Mouse (Mus musculus) cerebellum, adult 9-10 months (tissue): ENCODE measurements around the gene Thbd.

Source experiments
- DNase-seq: peaks from one replicate; pipeline ENCODE4 v3.0.0; 2022

Gene Thbd

DNA sequence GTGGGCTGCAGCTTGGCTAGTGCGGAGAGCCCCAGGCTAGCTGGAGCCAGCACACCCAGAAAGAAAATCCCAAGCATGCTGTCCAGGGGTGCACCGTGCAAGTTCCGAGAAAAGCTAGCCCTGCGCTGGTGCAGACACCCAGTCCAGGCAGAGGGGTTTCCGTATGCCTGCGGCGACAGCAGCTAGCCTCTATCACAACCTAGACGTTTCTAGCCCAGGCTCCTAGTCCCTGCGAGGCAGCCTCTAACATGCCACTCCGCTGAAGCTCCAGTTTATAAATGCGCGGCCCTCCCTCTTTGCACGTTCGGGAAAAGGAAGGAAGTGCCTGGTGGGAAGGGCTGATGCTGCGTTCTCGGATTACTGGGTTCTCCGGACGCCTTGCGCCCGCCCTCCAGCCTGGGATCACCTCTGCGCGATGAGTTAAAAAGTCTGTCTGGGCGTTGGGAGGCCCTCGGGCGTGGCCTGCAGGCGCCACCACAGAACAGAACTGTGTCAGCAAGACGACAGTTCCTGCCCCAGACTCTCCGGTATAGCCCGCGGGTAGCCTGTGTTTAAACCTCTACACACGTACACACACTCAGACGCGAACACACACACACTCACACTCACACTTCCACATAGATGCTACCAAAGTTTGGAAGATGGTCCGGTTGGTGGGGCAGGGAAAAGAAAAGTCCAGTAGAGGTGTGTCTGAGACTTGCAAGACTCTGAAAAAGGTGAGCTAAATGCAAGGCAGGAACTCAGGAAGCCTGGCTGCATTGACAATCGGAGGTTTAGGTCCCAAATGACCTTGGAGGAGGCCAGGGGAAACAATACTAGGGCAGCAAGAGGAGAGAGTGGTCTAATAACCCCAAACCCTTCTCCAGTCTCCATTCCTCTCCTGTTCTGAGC is at the start of gene Thbd:
Gene Thbd, minus strand, starts transcription at position 319 of the 891 bp plus-strand sequence.
- DNase-seq, result no peak

DNA sequence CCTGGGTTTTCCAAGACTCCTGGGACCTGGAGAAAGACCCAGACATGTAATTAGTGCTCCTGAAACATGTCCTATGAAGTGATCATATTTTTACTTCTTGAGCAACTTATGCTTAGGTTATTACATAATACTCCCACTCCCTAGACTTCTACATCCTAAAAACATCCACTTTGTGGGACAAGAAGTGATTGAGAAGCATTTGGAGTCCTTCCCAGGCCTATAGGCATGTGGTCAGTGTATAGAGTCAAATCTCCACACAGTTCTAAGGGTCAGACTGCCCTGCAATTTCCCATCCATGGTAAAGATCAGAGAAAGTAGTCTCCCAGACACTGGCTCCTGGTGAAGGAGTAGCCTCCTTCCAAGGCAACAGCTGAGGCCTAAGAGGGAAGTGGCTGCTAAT is 47.4 kb upstream of the Thbd start:
- DNase-seq, result no peak

DNA sequence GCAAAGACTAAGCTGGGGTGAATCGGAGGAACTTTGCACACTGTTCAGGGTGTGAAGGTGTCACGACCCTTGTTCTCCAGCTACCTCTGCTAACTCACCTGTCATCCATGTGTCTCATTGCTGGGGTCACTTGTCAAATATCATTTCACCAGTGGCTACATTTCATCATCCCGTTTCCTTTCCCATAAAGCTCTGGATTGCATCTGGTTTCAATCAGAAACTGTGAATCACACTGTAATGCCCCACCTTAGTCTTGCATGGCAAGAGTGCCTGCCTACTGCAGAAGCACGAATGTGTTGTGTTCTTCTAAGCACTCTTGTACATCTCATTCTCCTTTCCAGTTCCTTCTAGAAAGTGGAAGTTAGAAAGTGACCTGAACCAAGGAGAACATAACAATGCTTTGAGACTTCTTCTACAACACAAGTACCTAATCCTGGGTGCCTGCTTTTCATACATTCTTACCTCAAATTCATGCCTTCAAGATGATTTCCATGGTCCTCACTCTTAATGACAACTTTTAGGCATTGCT is 46.1 kb upstream of the Thbd start:
- no peak for DNase-seq

DNA sequence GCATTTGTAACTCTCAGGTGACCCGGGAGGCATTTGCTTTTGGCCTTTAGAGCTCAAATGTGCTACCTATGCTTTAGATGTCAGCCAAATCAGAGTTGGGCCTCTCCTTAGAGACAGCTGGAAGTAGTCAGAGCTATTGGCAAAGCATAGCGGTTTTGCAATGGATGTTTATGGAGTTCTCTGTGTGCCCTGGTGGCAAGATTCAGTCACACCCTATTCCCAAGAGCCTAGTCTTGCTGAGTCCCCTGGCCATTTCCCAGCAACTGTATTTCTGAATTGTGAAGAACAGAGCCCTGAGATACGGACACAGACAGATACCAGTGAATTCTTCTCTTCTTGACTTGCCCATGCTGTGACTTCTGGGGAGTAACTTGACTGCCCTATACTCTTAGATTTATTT is 45.1 kb upstream of the Thbd start:
- no peak for DNase-seq

DNA sequence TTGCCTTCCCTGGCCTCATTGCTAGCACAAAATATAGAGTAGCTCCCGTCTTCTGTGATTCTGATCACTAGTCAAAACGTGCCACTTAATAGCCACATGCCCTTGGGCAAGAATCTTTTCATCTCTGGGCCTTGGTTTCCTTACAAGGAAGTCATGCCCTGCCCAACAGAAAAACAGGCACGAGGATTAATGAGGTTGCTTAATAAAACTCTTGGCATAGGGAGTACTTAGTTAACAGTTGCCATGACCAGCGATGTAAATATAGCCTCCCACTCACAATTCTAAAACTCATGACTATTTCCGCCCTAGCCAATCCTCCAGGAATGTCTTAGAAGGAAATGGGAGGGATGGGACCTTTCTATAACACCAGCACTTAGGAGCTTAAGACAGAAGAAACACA is 43.5 kb upstream of the Thbd start:
- no peak for DNase-seq

DNA sequence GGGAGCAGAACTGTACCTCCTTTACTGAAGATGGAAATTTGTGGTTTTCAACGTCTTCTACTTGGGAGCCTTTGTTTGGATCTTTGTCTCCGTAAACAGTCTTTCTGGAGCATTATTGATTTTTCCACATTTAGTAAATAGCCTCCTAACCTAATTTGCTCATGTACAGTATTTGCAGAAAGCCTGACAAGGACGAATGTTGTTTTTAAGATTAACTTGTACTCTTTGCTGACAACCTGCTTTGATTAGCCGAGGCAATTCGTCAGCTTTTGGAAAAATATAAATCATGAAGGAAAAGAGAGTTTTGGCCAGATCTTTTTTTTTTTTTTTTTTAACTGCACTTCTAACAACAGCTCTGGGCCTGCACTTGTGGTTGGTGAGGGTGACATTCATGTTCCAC is 42.6 kb upstream of the Thbd start:
- no peak for DNase-seq

DNA sequence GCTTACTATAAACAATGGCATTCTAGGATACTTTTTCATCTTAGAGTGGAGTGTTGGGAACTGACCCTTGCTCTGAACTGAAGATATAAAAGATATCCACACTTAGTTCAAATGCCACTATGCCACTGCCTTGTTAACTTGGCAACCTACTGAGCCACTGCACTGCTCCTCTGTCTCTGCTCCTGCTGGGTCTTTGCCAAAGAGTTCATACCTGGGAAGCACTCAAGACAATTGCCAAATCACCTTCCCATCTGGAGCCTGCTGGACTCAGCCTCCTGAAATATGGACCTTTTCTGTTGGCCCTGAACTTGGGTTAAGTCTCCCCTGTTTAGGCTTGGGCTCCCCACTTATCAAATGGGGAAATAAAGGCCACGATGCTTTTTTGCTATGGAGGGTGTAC is 41.7 kb upstream of the Thbd start:
- no peak for DNase-seq

DNA sequence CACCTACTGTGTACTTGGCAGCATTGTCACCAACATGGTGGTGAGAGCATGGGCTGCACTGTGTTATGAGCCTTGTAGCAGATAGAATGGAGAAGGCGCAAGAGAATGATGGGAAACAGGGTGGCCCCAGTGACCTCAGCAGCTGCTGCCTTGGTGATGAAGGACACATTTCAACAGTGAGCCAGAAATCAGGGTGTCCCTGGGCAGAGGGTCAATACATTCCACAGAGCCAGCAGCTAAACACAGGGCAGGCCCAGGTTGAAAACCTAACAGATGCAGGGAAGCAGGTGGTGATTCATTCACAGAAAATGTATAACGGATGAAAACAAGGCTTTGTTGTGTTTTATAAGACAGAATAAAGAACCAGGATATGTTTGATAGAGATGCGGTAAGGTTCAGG is 38.5 kb upstream of the Thbd start:
- DNase-seq, result no peak

DNA sequence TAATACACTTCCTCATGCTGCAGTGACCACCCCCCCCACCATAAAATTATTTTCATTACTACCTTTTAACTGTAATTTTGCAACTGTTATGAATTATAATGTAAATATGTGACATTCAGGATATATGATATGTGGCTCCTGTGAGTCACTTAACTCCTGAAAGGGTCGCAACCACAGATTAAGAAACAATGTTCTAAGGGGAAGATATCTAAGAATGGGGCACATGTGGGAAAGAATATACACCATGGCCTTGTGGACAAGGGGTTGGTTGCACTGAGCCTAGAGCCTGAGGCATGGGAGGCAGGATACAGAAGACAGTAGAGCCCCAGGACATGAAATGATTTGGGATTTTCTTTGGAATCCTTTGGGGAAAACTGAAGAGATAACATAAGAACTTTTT is 37.6 kb upstream of the Thbd start:
- no peak for DNase-seq

DNA sequence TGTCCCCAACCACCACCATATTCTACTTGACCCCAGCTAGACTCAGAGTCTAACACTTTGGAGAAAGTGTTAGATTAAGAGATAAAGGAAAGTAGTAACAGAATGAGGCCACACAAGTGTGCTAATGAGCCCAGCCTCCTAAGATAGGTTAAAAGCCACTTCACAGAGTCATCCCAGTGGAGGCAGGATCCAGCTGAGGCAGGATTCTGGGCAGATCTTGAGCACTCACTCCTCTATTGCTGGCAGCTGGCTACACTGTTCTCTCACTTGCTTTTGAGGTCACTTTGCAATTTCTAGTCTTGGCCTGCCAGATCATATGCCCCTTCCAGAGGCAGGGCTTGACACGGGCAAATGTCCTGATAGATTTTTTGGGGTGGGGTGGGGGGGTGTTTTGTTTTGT is 36.5 kb upstream of the Thbd start:
- DNase-seq, result no peak

DNA sequence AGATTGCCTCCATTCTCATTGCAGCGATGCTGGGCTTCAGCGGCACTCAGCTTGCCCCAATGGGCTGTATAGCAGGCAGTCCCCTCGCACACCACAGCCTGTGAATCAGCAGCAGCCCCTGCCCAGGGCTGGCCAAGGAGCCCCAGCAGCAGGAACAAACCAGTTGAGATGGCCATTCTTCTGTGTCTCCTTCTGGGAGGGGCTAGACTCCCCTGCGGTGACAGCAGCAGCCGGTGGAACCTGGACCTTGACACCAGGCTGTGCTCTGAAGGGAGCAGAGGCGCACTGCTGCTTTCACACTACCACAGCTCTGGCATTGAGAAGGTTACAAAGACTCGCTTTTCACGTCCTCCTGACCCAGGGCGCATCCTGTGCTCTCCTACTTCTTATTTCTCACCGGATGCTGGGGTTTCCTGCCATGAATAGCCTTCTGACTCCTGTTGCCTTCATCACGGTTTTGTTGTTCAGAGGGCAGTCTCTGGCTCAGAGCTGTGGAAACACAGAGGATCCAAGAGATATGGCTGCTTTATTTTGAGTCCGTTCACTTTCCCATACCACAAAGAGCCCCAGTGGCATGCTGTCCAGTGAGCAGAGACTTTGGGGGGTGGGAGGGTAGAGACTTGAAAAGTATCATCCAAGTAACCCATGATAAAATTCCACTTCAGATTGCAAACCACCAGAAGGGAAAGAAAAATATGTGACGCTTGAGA is 35.4 kb upstream of the Thbd start, which contains the start of gene Cd93:
Gene Cd93, minus strand, starts transcription at position 315 of the 710 bp plus-strand sequence.
- DNase-seq, result no peak

DNA sequence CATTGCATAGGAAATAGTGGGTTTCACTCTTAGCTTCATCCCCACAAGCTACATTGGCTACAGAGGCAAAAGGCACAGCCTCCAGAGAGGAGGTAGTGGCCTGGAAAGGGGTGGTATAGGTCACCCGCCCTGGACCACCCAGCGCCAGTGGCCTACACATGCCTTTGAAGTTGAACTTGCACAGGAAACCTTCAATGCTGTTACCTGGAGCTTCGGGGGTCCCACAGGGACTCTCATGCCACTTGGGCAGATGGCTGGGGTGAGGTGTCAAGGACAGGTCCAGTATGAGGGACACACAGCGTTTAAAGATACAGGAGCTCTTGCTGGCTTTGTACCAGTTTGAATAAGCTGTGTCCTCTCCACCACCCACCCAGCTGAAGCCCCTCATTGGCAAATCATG is 34.7 kb upstream of the Thbd start:
- DNase-seq, result no peak

DNA sequence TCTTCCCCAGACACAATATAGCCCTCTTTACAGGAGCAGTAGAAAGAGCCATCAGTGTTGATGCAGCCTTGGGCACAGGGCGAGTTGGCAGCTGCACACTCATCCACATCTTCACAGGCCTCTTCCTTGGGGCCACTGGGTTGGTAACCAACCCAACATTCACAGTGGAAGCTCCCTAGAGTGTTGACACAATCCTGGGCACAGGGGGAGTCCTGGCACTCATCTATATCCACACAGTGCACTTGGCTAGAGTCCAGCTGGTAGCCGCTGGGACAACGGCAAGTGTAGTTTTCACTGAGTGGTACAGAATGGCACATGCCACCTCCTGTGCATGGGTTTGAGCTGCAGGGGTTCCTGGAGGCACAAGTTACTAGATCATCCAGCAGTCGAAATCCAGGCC is 34.2 kb upstream of the Thbd start:
- peak; percentile 3 for DNase-seq

DNA sequence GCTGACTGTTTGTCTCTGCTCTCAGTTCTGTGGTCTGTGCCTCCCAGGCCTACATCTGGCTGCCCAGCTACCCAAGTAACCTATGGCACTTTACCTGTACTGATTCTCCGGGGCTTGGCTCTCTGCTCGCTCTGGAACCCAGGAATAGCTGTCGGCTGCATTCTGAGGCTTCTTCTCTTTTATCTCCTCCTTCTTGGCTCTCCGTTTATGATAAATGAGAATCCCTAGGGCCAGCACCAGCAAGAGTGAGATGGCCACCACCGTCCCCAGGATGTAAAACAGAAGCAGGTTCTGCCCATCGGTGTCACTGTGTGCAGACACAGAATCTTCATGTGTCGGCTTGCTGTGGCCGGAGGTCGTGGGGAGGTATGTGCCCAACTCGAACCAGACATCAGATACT is 33.4 kb upstream of the Thbd start:
- DNase-seq, result no peak

DNA sequence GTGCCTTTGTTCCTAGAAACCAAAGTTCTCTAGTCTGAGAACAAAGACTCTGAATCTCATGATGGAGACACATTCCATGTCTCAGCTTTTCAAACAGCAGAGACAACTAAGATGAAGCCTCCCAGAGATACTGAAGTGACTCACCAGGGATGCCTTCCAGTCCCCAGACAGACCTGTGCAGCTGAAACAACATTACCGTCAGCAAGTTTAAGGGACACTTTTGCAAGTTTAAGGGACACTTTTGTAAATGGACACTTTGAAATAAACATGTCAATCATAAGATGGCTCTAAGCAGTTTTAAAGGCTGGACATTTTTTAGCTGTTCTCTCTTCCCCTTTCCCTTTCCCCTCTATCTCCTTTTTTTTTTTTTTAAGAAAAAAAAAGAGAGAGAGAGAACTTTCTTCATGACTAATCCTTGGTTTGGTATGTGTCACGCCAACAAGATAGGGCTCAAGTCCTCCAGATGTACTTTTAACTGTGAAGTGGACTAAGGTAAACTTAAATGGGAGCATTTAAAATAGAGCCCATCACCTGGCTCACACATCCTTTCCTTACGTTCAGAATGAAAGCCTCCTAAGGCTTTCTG is 31.8 kb upstream of the Thbd start:
- DNase-seq, result no peak

DNA sequence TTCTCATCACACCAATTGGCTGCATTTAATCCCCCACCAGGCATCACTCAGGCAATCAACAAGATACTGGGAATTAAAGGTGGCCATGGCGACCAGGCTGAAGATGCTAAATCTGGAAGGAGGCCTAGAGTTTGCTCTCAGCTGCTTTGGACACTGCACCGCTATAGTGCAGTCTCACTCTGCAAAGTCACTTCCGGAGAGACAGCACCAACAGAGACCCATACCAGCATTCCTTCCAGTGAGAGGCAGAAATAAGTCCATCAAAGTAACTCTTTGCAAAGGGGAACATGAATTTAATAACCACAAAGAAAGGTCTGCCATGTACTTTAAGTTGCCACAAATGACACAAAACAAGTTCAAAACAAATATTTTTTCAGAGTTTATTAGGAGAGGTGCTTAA is 28.3 kb upstream of the Thbd start:
- no peak for DNase-seq

DNA sequence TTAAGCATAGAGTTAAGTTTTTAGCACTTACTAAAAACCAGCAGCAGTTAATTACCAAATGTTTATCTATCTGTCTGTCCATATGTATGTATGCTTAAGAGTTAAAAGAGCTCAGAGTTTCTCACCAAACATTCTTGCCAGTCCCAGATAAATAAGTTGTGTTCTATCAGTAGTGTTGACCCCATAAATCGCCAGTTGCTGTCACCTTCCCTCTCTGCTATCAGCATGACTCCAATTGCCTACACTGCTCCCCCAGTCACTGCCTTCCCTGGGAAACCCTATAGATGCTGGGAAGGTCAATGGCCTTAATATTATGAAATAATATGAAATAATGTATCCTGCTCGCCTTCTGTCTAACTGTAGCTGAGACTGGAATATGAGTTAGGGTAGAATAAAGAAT is 24.4 kb upstream of the Thbd start:
- no peak for DNase-seq

DNA sequence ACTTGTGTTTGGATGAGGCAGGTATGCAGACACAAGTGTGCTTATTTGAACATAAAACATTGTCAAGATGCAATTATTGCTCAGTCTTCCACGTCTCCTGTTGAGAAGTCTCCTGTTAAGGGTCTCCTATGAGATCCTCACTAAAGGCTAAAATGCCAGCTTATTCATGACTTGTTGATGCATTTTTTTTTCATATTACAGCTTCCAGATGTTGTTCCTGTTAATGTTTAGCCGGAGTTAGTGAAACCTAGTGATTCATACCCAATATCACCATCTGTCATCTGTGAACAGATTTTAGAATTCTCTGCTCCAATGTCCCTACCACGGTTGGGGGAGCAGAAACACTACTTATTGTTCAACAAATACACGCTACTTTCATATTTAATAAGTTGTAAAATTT is 23.0 kb upstream of the Thbd start:
- no peak for DNase-seq

DNA sequence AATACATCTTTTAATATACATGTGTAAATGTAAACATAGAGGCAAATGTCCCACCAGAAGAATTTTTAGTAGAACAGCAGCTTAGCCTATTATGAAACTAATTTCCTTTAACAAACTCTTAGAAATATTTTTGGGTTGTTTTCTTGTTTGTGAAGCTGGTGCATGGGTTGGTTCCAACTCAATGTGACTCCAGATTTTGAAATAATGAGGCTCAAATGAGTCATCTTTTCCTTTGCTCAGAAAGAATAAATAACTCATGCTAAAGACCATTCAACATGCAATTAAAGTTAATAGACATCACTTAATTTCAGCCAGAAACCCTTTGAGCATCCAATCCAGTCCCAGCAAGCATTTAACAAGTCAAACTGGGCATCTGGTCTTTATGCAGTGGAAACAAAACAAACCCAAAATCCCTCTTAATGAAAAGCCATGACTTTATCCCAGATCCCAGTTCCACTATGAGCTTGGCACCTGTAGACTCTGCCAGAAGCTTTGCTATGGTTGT is 21.1 kb upstream of the Thbd start:
- DNase-seq, result no peak

DNA sequence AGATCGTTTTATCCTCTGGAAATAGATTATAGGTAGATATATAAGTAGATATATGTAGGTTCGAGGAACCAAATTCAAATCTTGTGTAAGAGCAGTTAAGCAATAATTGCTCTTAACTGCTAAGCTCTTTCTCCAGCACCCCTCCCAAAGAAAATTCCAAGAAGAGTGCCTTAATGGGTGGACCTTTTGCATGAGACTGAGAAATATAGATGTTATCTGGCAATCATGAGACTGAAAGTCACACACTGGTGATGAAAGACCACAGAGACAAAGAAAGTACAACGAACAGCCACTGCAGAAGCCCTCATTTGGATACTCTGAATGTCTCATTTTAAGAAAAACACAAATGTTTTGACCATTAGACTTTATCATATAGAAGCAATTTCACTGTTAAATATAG is 20.5 kb upstream of the Thbd start:
- DNase-seq, result no peak

DNA sequence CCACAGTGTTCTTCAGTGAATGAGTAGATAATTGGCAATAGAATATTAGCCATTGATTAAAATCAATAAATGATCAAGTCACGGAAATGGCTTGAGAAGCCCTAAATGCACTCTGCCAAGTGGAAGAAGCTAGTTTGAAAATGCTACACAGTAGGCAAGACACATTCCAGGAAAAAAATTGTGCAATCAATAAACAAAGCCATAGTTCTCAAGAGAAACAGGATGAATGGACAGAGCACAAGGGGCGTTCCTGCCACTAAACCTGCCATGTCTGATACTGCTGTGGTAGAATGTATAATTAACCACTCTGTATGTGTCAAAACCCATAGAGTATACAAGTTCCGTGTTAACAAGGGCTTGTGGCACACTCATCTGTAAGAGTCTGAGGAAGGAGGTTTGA is 19.6 kb upstream of the Thbd start:
- no peak for DNase-seq

DNA sequence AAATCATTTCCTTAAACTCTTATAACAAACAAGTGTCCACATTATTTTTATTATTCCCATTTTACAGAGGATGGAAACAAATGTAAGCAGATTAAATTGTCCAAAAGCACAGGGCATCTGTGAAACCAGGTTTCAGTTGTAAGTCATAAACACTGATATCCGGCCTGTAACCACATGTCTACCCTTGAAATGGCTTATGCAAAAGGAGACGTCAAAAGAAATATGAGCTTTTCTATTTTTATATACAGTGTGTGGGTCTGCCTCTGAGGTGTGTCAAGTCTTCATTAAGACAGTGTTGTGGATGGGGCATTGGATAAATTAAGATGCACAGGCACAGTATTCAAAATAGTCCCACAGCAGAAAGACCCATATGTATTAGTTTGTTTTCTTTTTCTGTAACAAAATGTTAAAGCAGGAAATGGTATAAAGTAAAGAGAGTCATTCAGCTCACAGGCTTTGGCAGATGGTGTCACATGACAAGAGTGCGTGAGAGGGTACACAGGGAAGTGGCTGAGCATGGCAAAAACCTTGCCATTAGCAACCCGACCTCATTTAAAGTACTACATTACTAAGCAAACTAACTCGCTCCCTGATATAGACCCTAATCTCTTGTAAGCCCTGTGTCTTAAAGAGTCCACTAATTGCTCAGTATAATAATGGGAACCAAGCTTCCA is 17.9 kb upstream of the Thbd start:
- no peak for DNase-seq

DNA sequence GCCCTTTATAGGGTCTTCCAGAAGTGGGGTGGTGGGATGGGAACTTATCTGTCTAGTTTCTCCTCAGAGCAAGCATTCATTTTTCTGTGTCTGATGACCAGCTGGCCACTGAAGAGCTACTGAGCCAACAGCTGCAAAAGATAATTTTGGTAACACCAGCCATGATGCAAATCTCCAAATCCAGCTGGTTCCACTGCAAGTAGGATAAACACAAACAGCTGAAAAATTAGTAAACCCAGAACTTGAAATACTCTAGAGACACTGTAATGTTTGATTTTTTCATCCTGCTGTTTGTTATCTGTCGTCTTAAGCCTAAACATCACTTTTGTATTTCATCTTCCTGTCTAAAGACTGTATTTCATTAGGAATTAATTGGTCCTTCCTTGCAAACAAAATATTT is 13.7 kb upstream of the Thbd start:
- DNase-seq, result no peak
